Mouse (Mus musculus) CH12.LX (cell line): Measurements from ENCODE around the gene Ak8. TPM values are rescaled to one million over a fixed set of nuclear protein-coding genes. Genes with fewer than 3 reads are reported as not detected.

Experiments
- DNase-seq: peaks from one replicate; pipeline ENCODE4 v3.0.0-alpha.2; 2013; ENCODE audit errors: extremely low read depth
- H3K27ac ChIP-seq: 2 replicates; pipeline ENCODE4 v1.5.1; 2012; ENCODE audit warnings: low read depth, mild to moderate bottlenecking, control low read depth, moderate library complexity; ENCODE audit not compliant: insufficient read depth
- H3K27me3 ChIP-seq: replicated peaks from 2 replicates; pipeline ENCODE3; 2012; ENCODE audit warnings: inconsistent platforms
- H3K36me3 ChIP-seq, 2 experiments: replicated peaks in 1 of 2; 2 replicates each; pipeline versions ENCODE3 to v1.6.1; 2012; ENCODE audit warnings: inconsistent platforms in 1 of 2, low read length in 1 of 2, mild to moderate bottlenecking in 1 of 2, mixed read lengths in 1 of 2, moderate library complexity in 1 of 2; ENCODE audit not compliant: control insufficient read depth in 1 of 2, insufficient read depth in 1 of 2
- H3K4me1 ChIP-seq, 2 experiments: 2 replicates each; pipeline ENCODE4 v1.6.1; 2012; ENCODE audit warnings: inconsistent platforms in 1 of 2, moderate library complexity in 1 of 2; ENCODE audit not compliant: insufficient read depth in 2 of 2, control insufficient read depth in 1 of 2
- H3K4me2 ChIP-seq: 2 replicates; pipeline ENCODE4 v1.6.1; 2012; ENCODE audit warnings: low read depth, mild to moderate bottlenecking, control low read depth; ENCODE audit not compliant: poor library complexity, insufficient read depth, severe bottlenecking
- H3K4me3 ChIP-seq, 3 experiments: fragments of 150-350 bp in 1 of 3; sonication (generic) in 1 of 3; replicated peaks in 1 of 3; 2 replicates each; pipeline versions ENCODE3 to v1.5.1; 2011 to 2012; ENCODE audit warnings: low read depth in 2 of 3, low read length in 2 of 3, mild to moderate bottlenecking in 2 of 3, moderate library complexity in 2 of 3, control low read depth in 1 of 3, improper control_type of control experiment in 1 of 3, inconsistent platforms in 1 of 3, mixed read lengths in 1 of 3; ENCODE audit not compliant: poor library complexity in 1 of 3
- H3K79me2 ChIP-seq: replicated peaks from 2 replicates; pipeline ENCODE4 v1.6.1; 2012; ENCODE audit warnings: mild to moderate bottlenecking, moderate library complexity; ENCODE audit not compliant: control insufficient read depth, poor library complexity, insufficient read depth, severe bottlenecking; ENCODE audit errors: extremely low read depth
- H3K9ac ChIP-seq: 2 replicates; pipeline ENCODE4 v1.6.1; 2012; ENCODE audit warnings: low read depth, mild to moderate bottlenecking, control low read depth, moderate library complexity; ENCODE audit not compliant: insufficient read depth
- H3K9me3 ChIP-seq: replicated peaks from 2 replicates; pipeline ENCODE3; 2012; ENCODE audit warnings: low read length, inconsistent platforms, mixed read lengths
- CHD1 ChIP-seq: IDR thresholded peaks from 2 replicates; pipeline ENCODE4 v1.6.1; 2012; ENCODE audit warnings: low read depth, low read length, improper control_type of control experiment, inconsistent platforms
- CHD2 ChIP-seq: IDR thresholded peaks from 2 replicates; pipeline ENCODE4 v1.6.1; 2011; ENCODE audit warnings: low read length, improper control_type of control experiment
- CTCF ChIP-seq, 2 experiments: IDR thresholded peaks in 1 of 2; conservative IDR thresholded peaks in 1 of 2; 2 replicates each; pipeline ENCODE4 v1.5.1; 2011 to 2012; ENCODE audit warnings: low read depth in 2 of 2, low read length in 2 of 2, improper control_type of control experiment in 1 of 2, inconsistent platforms in 1 of 2, mild to moderate bottlenecking in 1 of 2, moderate library complexity in 1 of 2
- ELF1 ChIP-seq: IDR thresholded peaks from 2 replicates; pipeline ENCODE4 v1.6.1; 2014; ENCODE audit warnings: low read depth, mild to moderate bottlenecking, inconsistent platforms, low read length, improper control_type of control experiment
- EP300 ChIP-seq: IDR thresholded peaks from 2 replicates; pipeline ENCODE4 v1.6.1; 2011; ENCODE audit warnings: low read length, improper control_type of control experiment
- GABPA ChIP-seq: IDR thresholded peaks from 2 replicates; pipeline ENCODE4 v1.6.1; 2012; ENCODE audit warnings: low read depth, low read length, improper control_type of control experiment, inconsistent platforms; ENCODE audit not compliant: insufficient replicate concordance
- JUN ChIP-seq: IDR thresholded peaks from 2 replicates; pipeline ENCODE4 v1.6.1; 2011; ENCODE audit warnings: low read depth, mild to moderate bottlenecking, low read length, improper control_type of control experiment, moderate library complexity; ENCODE audit not compliant: insufficient read depth
- JUND ChIP-seq: conservative IDR thresholded peaks from 2 replicates; pipeline ENCODE4 v1.6.1; 2011; ENCODE audit warnings: low read depth, low read length, improper control_type of control experiment
- KAT2A ChIP-seq: IDR thresholded peaks from 2 replicates; pipeline ENCODE4 v1.6.1; 2012; ENCODE audit warnings: low read length, improper control_type of control experiment, inconsistent platforms; ENCODE audit not compliant: insufficient replicate concordance
- MAFK ChIP-seq: IDR thresholded peaks from 2 replicates; pipeline ENCODE4 v1.6.1; 2011; ENCODE audit warnings: low read length, improper control_type of control experiment; ENCODE audit not compliant: insufficient replicate concordance
- MEF2A ChIP-seq: IDR thresholded peaks from 2 replicates; pipeline ENCODE4 v1.6.1; 2014; ENCODE audit warnings: low read depth, mild to moderate bottlenecking, inconsistent platforms, low read length, improper control_type of control experiment, borderline replicate concordance
- NELFE ChIP-seq: IDR thresholded peaks from 2 replicates; pipeline ENCODE4 v1.6.1; 2011; ENCODE audit warnings: low read depth, low read length, improper control_type of control experiment
- PAX5 ChIP-seq: IDR thresholded peaks from 2 replicates; pipeline ENCODE4 v1.6.1; 2012; ENCODE audit warnings: low read length, inconsistent platforms, mixed read lengths
- RAD21 ChIP-seq: IDR thresholded peaks from 2 replicates; pipeline ENCODE4 v1.6.1; 2011; ENCODE audit warnings: low read depth, mild to moderate bottlenecking, low read length, improper control_type of control experiment, moderate library complexity
- SMC3 ChIP-seq: IDR thresholded peaks from 2 replicates; pipeline ENCODE4 v1.6.1; 2011; ENCODE audit warnings: low read depth, low read length, improper control_type of control experiment
- UBTF ChIP-seq: IDR thresholded peaks from 2 replicates; pipeline ENCODE4 v1.6.1; 2012; ENCODE audit warnings: low read depth, mild to moderate bottlenecking, inconsistent platforms, low read length, improper control_type of control experiment, moderate library complexity
- ZC3H11A ChIP-seq: IDR thresholded peaks from 2 replicates; pipeline ENCODE4 v1.6.1; 2012; ENCODE audit warnings: low read depth, mild to moderate bottlenecking, inconsistent platforms, low read length, improper control_type of control experiment
- dilution Hi-C: fragments of 300-500 bp; cut with MboI; formaldehyde crosslinking; loops from 2 replicates; pipeline ENCODE4 v1.14.3; 2020; ENCODE audit warnings: low sequenced_read_pairs; ENCODE audit not compliant: extremely low pct_unique_long_range_greater_than_20kb, extremely low pct_ligation_motif_present
- in situ Hi-C: fragments of 300-500 bp; cut with MboI; formaldehyde crosslinking; loops from 3 replicates; pipeline ENCODE4 v1.14.3; 2019; ENCODE audit warnings: low sequenced_read_pairs, low pct_ligation_motif_present, low pct_unique_long_range_greater_than_20kb, mixed read lengths
- polyA plus RNA-seq: library from polyadenylated mRNA; unstranded; fragments of >175 nt; gene quantifications from 2 replicates; pipeline ENCODE4 v1.2.1, GENCODE M21; 2012; ENCODE audit warnings: low read depth; ENCODE audit not compliant: insufficient read length
- total RNA-seq, 2 experiments: library from RNA; depleted of rRNA; stranded (reverse); fragments of 300-350 nt in 1 of 2; fragments of >200 nt in 1 of 2; gene quantifications; 2 replicates each; pipeline ENCODE4 v1.2.3; 2012 to 2014

The Ak8 gene
- total and polyA plus RNA-seq, 3 experiments = 0.55 to 4.9 (median 1.1) TPM

GRCm38 (mm10) chr2:28680710-28681109 lies 19.3 kb upstream of the Ak8 start:
- Histone ChIP-seq H3K9ac (no peak overlapping the region), H3K79me2 (no peaks in the 10 kb centered on the region), H3K27ac (no peak overlapping the region), H3K4me3 (no peak overlapping the region), H3K4me2 (no peak overlapping the region), H3K36me3 (peaks cover 71 to 97% of the 10 kb centered on the region in 2 experiments), H3K4me1 (no peaks in the 10 kb centered on the region), H3K9me3 (no peaks in the 10 kb centered on the region), H3K27me3 (no peaks in the 10 kb centered on the region)
- TF ChIP-seq EP300 (no peak), JUND (no peak), MAFK (no peak), ELF1 (no peak), RAD21 (peak; percentile 67), JUN (no peak), UBTF (no peak), PAX5 (no peak), CTCF (conservative IDR thresholded peaks at IDR 0.05 in 1 of 2, IDR thresholded peaks at IDR 0.05 in 1 of 2; ENCODE audit: low read depth in 2 of 2, low read length in 2 of 2) (peak; percentile 66 to 78), SMC3 (peak; percentile 48), CHD1 (no peak)
- DNase-seq = peak; percentile 28
- in situ Hi-C loops = no loop called here
- dilution Hi-C loops = no loop called here

GRCm38 (mm10) chr2:28681718-28682117 lies 18.2 kb upstream of the Ak8 start:
- TF ChIP-seq KAT2A = no peak
- no peak for TF ChIP-seq JUN
- no peak for TF ChIP-seq GABPA
- TF ChIP-seq CHD2 = no peak
- no peak for TF ChIP-seq MEF2A
- TF ChIP-seq, all 38 proteins: peak for 0
- no peaks in the 10 kb centered on the region for H3K27me3 ChIP-seq
- H3K4me2 ChIP-seq = no peak overlapping the region
- H3K27ac ChIP-seq = no peak overlapping the region
- no peaks in the 10 kb centered on the region for H3K4me1 ChIP-seq
- peaks cover 71 to 97% of the 10 kb centered on the region in 2 experiments for H3K36me3 ChIP-seq
- in situ Hi-C loops = no loop called here
- H3K9ac ChIP-seq = no peak overlapping the region
- H3K4me3 ChIP-seq = no peak overlapping the region
- H3K9me3 ChIP-seq = no peaks in the 10 kb centered on the region
- H3K79me2 ChIP-seq = no peaks in the 10 kb centered on the region
- no peak for DNase-seq
- dilution Hi-C loops = no loop called here

GRCm38 (mm10) chr2:28685895-28686294 lies 14.1 kb upstream of the Ak8 start:
- peaks cover 0 to 3% of the 10 kb centered on the region in 2 experiments; a peak in 1 of 4 replicates for H3K4me1 ChIP-seq
- TF ChIP-seq ZC3H11A = no peak
- TF ChIP-seq NELFE = no peak
- H3K4me3 ChIP-seq = no peak overlapping the region
- H3K36me3 ChIP-seq = peaks cover 56 to 94% of the 10 kb centered on the region in 2 experiments
- H3K27ac ChIP-seq = no peak overlapping the region
- no peaks in the 10 kb centered on the region for H3K9me3 ChIP-seq
- no peaks in the 10 kb centered on the region for H3K79me2 ChIP-seq
- H3K27me3 ChIP-seq = no peaks in the 10 kb centered on the region
- no peak for DNase-seq
- no peak overlapping the region for H3K4me2 ChIP-seq
- in situ Hi-C loops (no loop called here), dilution Hi-C loops (no loop called here)
- no peak overlapping the region for H3K9ac ChIP-seq
